Mouse (Mus musculus): ENCODE data around the gene Rpl38.
"Not testable (repeated sequence)": the region's sequence is repeated elsewhere in the genome, so short reads cannot be mapped to it uniquely, and the experiment has no call there.

Gene Rpl38

DNA sequence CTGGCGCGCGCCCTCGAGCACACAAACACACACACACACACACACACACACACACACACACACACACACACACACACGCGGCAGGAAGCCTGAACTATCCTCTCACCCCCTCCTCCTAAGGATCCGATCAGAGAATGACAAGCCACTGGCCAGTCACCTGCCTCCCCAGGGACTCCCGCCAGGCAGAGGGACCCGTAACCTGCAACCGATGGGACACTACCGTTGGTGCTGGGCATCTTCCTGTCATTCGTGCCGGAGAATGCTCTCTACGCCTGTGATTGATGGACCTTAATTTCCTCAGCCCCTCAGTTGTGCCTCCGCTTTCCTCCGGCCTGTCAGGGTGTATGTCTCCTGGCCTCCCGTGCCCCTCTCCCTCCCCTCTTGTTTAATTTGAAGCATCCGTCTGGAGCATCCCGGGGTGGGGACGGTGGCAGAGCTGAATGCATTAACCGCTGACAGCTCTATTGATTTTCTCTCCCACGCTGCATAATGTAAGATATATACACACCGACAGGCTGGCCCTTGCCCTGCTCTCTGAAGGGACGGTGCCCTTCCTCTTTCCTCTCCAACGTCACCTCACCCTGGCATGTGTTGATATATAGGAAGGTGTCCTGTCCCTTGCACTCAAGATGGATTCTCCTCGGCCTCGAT is 11.2 kb upstream of the Rpl38 start:
- DNase-seq (ENCODE audit: low spot score in 2 of 2), result no peak

GRCm38 (mm10) chr11:114657737-114658136 is 10.6 kb upstream of the Rpl38 start:
- peak; percentile 28 to 69 for DNase-seq (ENCODE audit: low spot score in 2 of 2)

DNA sequence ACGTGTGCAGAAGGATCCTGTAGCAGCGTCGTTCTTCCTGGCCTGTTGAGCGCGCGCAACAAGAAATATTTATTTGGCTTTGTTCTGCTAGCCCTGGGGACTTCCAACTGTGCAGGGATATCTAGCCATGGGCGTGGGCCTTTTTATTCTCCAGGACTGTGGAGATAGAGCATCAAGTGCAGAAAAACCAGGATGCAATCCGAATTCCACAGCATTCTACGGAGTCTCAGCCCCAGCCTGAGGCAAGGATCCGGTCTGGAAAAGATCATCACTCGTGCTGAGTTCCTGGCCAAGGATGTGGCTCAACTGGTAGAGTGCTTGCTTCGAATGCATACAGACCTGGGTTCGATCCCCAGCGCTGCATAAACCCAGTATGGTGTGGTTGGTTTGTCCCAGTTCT is 6.2 kb upstream of the Rpl38 start:
- DNase-seq (ENCODE audit: low spot score in 2 of 2), result no peak

DNA sequence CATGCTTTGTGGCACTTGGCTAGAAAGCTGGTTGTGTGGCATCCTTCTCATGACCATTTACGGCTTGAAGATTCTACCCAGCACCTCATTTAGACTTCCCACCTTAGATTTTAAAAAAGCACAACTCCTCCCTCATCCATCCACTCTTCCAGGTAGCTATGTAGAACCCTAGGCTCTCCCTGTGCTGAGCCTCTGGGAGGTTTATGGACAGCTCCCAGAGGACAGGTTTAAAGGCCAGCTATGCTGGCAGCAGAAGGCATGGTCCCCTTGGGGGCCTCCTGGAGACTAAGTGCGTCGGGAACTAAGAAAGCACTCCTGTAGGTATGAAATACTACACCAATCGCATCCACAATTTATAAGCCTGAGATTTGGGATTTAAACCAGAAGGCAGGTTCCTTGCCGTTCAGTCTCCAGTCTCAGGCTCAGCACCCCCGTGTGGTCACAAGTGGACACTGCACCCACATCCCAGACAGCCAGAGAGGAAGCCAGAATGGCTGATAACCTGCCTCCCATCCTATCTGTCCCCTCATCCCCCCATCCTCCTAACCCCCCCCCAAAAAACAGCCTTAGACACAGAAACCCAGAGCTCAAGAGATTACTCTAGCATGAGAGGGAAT is 5.5 kb upstream of the Rpl38 start:
- DNase-seq (ENCODE audit: low spot score in 2 of 2), result peak; percentile 53 to 69

- no peak for DNase-seq (ENCODE audit: low spot score in 2 of 2)
Measured at GRCm38 (mm10) chr11:114664164-114664563, 4.2 kb upstream of the Rpl38 start.

- DNase-seq (ENCODE audit: low spot score in 2 of 2), result no peak
Measured at GRCm38 (mm10) chr11:114665463-114665862, 2.9 kb upstream of the Rpl38 start.

- no peak for DNase-seq (ENCODE audit: low spot score in 2 of 2)
Measured at GRCm38 (mm10) chr11:114666786-114667185, 1.5 kb upstream of the Rpl38 start.

- DNase-seq (ENCODE audit: low spot score in 2 of 2), result peak in 1 of 2 experiments; percentile 22
Measured at GRCm38 (mm10) chr11:114667236-114667931, 940 bp upstream of the Rpl38 start.

GRCm38 (mm10) chr11:114667932-114668285 is 415 bp upstream of the Rpl38 start:
- DNase-seq (ENCODE audit: low spot score in 2 of 2), result peak; percentile 49 to 52

- peak; percentile 65 to 69 for DNase-seq (ENCODE audit: low spot score in 2 of 2)
Measured at GRCm38 (mm10) chr11:114668741-114669623, 658 bp downstream of the Rpl38 start.

DNA sequence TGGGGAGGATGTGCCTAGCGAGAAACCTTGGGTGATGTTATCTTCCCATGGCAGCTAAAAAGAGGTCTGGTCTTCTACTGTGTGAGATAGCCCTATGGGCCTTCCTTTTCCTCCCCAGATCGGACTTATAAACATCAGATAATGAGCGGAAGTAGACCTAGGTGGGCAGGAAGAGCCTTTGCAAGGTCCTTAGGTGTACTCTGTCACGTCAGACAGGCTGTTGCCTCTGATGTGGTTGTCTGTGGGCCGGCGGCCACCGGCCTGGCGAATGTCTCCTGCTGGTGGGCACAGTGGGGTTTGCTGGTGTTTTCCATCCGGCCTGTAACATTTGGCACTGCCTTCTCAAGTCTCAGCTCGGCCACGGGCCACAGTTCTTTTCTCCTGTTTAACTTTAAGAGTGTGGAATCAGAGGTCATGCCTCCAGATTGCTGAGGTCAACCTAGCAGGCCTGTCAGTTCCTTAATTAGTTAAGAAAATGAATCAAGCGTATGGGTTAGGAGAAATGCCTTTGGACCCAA is 1.4 kb downstream of the Rpl38 start:
- no peak for DNase-seq (ENCODE audit: low spot score in 2 of 2)

- no peak for DNase-seq (ENCODE audit: low spot score in 2 of 2)
Measured at GRCm38 (mm10) chr11:114671147-114671546, 2.8 kb downstream of the Rpl38 start.

DNA sequence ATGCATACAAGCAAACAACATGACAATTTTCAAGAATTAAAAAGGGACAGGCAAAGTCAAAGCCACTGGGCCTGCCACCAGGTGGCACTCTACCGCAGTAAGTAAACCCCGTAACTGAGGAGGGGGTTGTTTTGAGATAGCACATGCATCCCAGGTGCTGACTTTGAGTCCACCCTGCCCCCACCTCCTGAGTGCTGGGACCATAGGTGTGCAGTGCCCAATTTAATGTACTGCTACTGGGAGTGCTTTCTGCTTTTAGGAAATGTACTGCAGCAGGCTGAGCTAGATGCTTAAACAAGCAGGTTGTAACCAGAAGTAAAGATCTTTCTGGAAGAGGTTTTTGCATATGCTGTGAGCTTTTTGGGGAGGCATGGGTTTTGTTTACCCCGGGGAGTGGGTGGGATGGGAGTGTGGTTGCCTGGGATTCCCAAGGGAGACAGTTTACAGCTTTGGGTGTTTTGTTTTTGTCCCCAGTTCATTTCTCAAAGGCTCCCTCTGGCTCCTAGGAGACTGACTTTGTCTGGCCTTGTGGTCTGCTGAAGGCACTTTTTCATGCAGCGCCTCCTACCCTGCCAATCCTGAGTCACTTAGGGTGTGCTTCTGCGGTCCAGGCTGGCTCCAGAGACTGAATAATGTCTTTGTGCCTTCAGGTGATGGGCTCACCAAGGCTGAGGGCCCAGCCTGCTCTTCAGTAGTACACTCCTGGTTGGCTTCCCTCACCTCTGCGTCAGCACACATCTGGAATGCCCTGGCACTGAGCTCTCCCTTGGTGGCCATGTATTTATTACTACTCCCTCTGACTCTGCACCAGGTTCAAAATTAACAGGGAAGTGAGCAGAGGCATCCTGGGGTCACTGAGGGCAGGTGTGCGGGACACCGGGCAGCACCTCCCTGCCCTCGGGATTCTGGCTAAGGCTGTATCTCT is 4.7 kb downstream of the Rpl38 start:
- DNase-seq (ENCODE audit: low spot score in 2 of 2), result peak in 1 of 2 experiments; percentile 41

DNA sequence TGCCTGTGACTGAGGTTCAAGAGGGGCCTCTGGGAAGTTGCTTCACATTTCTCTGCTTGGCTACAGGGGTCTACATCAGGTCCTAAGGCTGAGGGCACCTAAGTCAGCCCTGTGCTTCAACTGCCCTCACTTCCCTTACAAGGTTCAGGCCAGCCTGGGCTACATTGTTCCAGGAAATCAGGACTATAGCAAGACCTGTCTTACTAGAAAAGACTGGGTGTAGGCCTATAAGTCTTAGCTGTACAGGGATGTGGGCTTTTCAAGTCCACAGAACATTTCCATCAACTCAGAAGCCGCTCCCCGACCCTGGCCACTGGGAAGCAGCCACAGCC is 5.4 kb downstream of the Rpl38 start:
- DNase-seq (ENCODE audit: low spot score in 2 of 2), result no peak

- DNase-seq (ENCODE audit: low spot score in 2 of 2), result no peak
Measured at GRCm38 (mm10) chr11:114674180-114674579, 5.9 kb downstream of the Rpl38 start.

DNA sequence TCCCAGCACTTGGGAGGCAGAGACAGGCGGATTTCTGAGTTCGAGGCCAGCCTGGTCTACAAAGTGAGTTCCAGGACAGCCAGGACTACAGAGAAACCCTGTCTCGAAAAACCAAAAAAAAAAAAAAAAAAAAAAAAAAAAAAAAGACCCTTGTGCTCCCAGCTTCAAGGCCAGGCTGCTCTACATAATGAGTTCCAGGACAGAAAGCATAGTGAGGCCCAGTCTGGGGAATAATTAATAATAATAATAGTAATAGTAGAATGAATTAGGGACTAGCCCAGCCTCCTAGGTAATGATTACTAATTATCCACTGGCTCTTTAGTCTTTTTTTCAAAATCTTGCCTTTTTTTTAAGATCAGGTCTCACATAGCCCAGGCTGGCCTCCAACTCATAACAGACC is 6.5 kb downstream of the Rpl38 start:
- DNase-seq (ENCODE audit: low spot score in 2 of 2), result not testable (repeated sequence)

DNA sequence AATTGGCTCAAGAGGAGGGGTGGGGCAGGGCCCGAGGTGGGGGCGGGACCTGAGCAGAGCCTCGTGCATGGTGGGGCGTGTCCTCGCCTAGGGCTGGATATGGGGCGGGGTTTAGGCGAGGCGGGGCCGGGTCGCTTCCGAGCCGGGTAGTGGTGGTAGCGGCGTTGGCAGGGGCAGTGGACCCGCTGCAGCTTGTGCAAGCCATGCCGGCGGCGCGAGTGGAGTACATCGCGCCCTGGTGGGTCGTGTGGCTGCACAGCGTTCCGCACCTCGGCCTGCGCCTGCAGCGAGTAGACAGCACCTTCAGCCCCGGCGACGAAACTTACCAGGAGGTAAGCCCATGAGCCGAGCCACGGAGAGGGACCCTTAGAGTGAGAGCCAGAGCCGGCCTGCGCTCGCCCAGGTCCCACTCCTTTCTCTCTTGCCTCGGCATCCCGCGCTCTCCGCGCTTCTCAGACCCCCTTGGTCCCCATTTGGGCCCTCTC is 7.1 kb downstream of the Rpl38 start, which contains the start of gene Ttyh2:
Ttyh2 (plus strand) TSS at position 91 of the 485 bp plus-strand sequence.
- peak in 1 of 2 experiments; percentile 30 for DNase-seq (ENCODE audit: low spot score in 2 of 2)

- peak in 1 of 2 experiments; percentile 11 for DNase-seq (ENCODE audit: low spot score in 2 of 2)
Measured at GRCm38 (mm10) chr11:114675826-114676401, 7.6 kb downstream of the Rpl38 start.

GRCm38 (mm10) chr11:114676431-114676830 is 8.1 kb downstream of the Rpl38 start:
- no peak for DNase-seq (ENCODE audit: low spot score in 2 of 2)

- DNase-seq (ENCODE audit: low spot score in 2 of 2), result no peak
Measured at GRCm38 (mm10) chr11:114676896-114677530, 8.7 kb downstream of the Rpl38 start.

Data from thymus, postnatal 10 days (tissue).